Mouse (Mus musculus): ENCODE measurements around the gene Arhgap21.
"Not testable (repeated sequence)": the region's sequence is repeated elsewhere in the genome, so short reads cannot be mapped to it uniquely, and the experiment has no call there.

Arhgap21 gene

GRCm38 (mm10) chr2:20941105-20941504 is 27.6 kb downstream of the Arhgap21 start:
- DNase-seq (ENCODE audit: low read depth, low spot score), result no peak

- no peak for DNase-seq (ENCODE audit: low read depth, low spot score)
Observed at GRCm38 (mm10) chr2:20939367-20939766, 29.3 kb downstream of the Arhgap21 start.

GRCm38 (mm10) chr2:20936609-20937221 is 32.0 kb downstream of the Arhgap21 start:
- DNase-seq (ENCODE audit: low read depth, low spot score), result no peak

GRCm38 (mm10) chr2:20934406-20934805 is 34.3 kb downstream of the Arhgap21 start:
- DNase-seq (ENCODE audit: low read depth, low spot score), result no peak

- DNase-seq (ENCODE audit: low read depth, low spot score), result no peak
Observed at GRCm38 (mm10) chr2:20932748-20933313, 35.9 kb downstream of the Arhgap21 start.

- not testable (repeated sequence) for DNase-seq (ENCODE audit: low read depth, low spot score)
Observed at GRCm38 (mm10) chr2:20931761-20932160, 36.9 kb downstream of the Arhgap21 start.

- DNase-seq (ENCODE audit: low read depth, low spot score), result no peak
Observed at GRCm38 (mm10) chr2:20928454-20928853, 40.2 kb downstream of the Arhgap21 start.

GRCm38 (mm10) chr2:20924938-20925337 is 43.7 kb downstream of the Arhgap21 start:
- DNase-seq (ENCODE audit: low read depth, low spot score), result no peak

- DNase-seq (ENCODE audit: low read depth, low spot score), result no peak
Observed at GRCm38 (mm10) chr2:20922366-20922765, 46.3 kb downstream of the Arhgap21 start.

GRCm38 (mm10) chr2:20921558-20921957 is 47.1 kb downstream of the Arhgap21 start:
- DNase-seq (ENCODE audit: low read depth, low spot score), result no peak

GRCm38 (mm10) chr2:20921021-20921420 is 47.7 kb downstream of the Arhgap21 start:
- DNase-seq (ENCODE audit: low read depth, low spot score), result no peak

GRCm38 (mm10) chr2:20914531-20915320 is 54.0 kb downstream of the Arhgap21 start:
- no peak for DNase-seq (ENCODE audit: low read depth, low spot score)

GRCm38 (mm10) chr2:20913019-20913415 is 55.7 kb downstream of the Arhgap21 start:
- no peak for DNase-seq (ENCODE audit: low read depth, low spot score)

- DNase-seq (ENCODE audit: low read depth, low spot score), result no peak
Observed at GRCm38 (mm10) chr2:20912348-20913018, 56.2 kb downstream of the Arhgap21 start.

GRCm38 (mm10) chr2:20910446-20910845 is 58.2 kb downstream of the Arhgap21 start:
- DNase-seq (ENCODE audit: low read depth, low spot score), result no peak

- DNase-seq (ENCODE audit: low read depth, low spot score), result no peak
Observed at GRCm38 (mm10) chr2:20909404-20909803, 59.3 kb downstream of the Arhgap21 start.

GRCm38 (mm10) chr2:20907291-20907690 is 61.4 kb downstream of the Arhgap21 start:
- DNase-seq (ENCODE audit: low read depth, low spot score), result no peak

GRCm38 (mm10) chr2:20905411-20905810 is 63.3 kb downstream of the Arhgap21 start:
- DNase-seq (ENCODE audit: low read depth, low spot score), result no peak

- no peak for DNase-seq (ENCODE audit: low read depth, low spot score)
Observed at GRCm38 (mm10) chr2:20902981-20903645, 65.6 kb downstream of the Arhgap21 start.

GRCm38 (mm10) chr2:20901916-20902315 is 66.8 kb downstream of the Arhgap21 start:
- no peak for DNase-seq (ENCODE audit: low read depth, low spot score)

- no peak for DNase-seq (ENCODE audit: low read depth, low spot score)
Observed at GRCm38 (mm10) chr2:20899301-20899700, 69.4 kb downstream of the Arhgap21 start.

- DNase-seq (ENCODE audit: low read depth, low spot score), result peak; percentile 47
Observed at GRCm38 (mm10) chr2:20898684-20899083, 70.0 kb downstream of the Arhgap21 start.
